Mouse (Mus musculus) olfactory bulb, adult 2 months (tissue): ENCODE data around the gene Bmpr1a.

ENCODE experiments used
- CTCF ChIP-seq: fragments of 200-500 bp; IDR thresholded peaks from 2 replicates; pipeline ENCODE4 v1.5.1; 2012; ENCODE audit warnings: low read depth, mild to moderate bottlenecking, low read length, moderate library complexity; ENCODE audit not compliant: insufficient read depth
- POLR2A ChIP-seq: fragments of 200-500 bp; IDR thresholded peaks from 2 replicates; pipeline ENCODE4 v1.6.1; 2012; ENCODE audit warnings: mild to moderate bottlenecking, low read depth, low read length, moderate library complexity; ENCODE audit not compliant: insufficient read depth

DNA sequence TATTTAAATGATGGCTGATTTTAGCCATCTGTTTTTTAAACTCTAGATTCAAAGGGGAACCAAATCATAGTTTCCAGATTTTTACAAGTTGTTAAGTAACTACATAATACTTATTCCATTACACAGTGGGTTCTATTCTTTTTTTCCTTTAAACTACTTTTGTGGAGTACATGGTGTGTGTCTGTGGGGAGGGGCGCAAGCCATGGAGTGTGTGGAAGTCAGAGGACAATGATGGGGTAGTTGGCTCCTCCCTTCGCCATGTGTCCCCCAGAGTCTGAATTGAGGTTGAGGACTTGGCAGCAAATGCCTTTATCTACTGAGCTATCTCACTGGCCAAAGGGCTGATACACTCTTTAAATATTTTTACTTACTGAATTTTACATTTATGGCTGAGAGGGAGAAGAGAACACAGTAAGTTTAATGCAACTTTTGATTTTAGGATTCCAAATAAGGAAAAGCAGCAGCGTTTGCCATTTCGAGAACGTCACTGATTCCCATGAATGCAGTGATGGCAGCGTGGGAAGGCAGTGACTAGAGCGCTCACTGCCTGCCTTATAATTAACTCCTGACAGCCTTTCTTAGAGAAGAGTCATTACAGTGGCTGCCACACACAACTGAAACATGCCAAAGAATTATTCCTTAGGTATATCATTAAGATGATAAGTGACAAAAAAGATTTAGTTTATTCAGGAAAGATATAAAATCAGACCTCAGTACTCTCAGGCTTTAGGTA is 90.8 kb downstream of the Bmpr1a start:
- TF ChIP-seq POLR2A (no peak), CTCF (no peak)
